Mouse (Mus musculus) lung, postnatal 0 days (tissue): ENCODE results near the gene Nup35. TPM values are rescaled to one million over a fixed set of nuclear protein-coding genes. Genes with fewer than 3 reads are reported as not detected.

Source experiments
- ATAC-seq: fragments of 200-750 bp; cut with Nextera tagmentation; 2 replicates; pipeline ENCODE4 v1.8.0; 2017; ENCODE audit warnings: moderate library complexity
- DNase-seq: peaks from one replicate; pipeline ENCODE4 v3.0.0-alpha.2; 2016; ENCODE audit warnings: low spot score
- H3K27ac ChIP-seq: fragments of 300-500 bp; sonication (generic); 2 replicates; pipeline ENCODE4 v1.5.1; 2014; ENCODE audit warnings: antibody characterized with exemption, mild to moderate bottlenecking, low read length, mixed read lengths
- H3K27me3 ChIP-seq: fragments of 300-500 bp; sonication (generic); replicated peaks from 2 replicates; pipeline ENCODE4 v1.6.1; 2014; ENCODE audit warnings: low read length, mixed read lengths; ENCODE audit not compliant: insufficient read depth
- H3K36me3 ChIP-seq: fragments of 300-500 bp; sonication (generic); 2 replicates; pipeline ENCODE4 v1.6.1; 2014; ENCODE audit warnings: low read length, mixed read lengths; ENCODE audit not compliant: insufficient read depth
- H3K4me1 ChIP-seq: fragments of 300-500 bp; sonication (generic); 2 replicates; pipeline ENCODE4 v1.6.1; 2014; ENCODE audit warnings: antibody characterized with exemption, low read depth, low read length, mixed read lengths; ENCODE audit not compliant: insufficient read depth
- H3K4me2 ChIP-seq: fragments of 300-500 bp; sonication (generic); replicated peaks from 2 replicates; pipeline ENCODE4 v1.6.1; 2014; ENCODE audit warnings: low read depth, mild to moderate bottlenecking, low read length, moderate library complexity, mixed read lengths
- H3K4me3 ChIP-seq: fragments of 300-500 bp; sonication (generic); 2 replicates; pipeline ENCODE4 v1.5.1; 2014; ENCODE audit warnings: low read depth, low read length
- H3K9ac ChIP-seq: fragments of 300-500 bp; sonication (generic); replicated peaks from 2 replicates; pipeline ENCODE4 v1.6.1; 2014; ENCODE audit warnings: low read depth, mild to moderate bottlenecking
- H3K9me3 ChIP-seq: fragments of 300-500 bp; sonication (generic); 2 replicates; pipeline ENCODE4 v1.6.1; 2016; ENCODE audit warnings: low read length, mixed read lengths
- CTCF ChIP-seq: IDR thresholded peaks from 2 replicates; pipeline ENCODE4 v1.5.1; 2016; ENCODE audit warnings: antibody characterized with exemption, mild to moderate bottlenecking
- EP300 ChIP-seq: IDR thresholded peaks from 2 replicates; pipeline ENCODE4 v1.6.1; 2016; ENCODE audit warnings: antibody characterized with exemption, mild to moderate bottlenecking, control low read depth
- WGBS: fragments of 180-500 bp; shearing (Covaris S2); extraction: QIAGEN DNeasy Blood & Tissue Kit; methylation state at CpG from one replicate; pipeline ENCODE4 v1.1.7; 2014; 5-methylcytosine and 5-hydroxymethylcytosine counted together
- polyA plus RNA-seq: library from polyadenylated mRNA; unstranded; fragments of >200 nt; fragmentation: Nextera tagmentation; extraction: Ambion mirVana; gene quantifications from 2 replicates; pipeline ENCODE4 v1.2.1, GENCODE M21; 2015

Gene Nup35
- polyA plus RNA-seq, 1 experiment from 2014 or later, result 18.0 TPM

DNA sequence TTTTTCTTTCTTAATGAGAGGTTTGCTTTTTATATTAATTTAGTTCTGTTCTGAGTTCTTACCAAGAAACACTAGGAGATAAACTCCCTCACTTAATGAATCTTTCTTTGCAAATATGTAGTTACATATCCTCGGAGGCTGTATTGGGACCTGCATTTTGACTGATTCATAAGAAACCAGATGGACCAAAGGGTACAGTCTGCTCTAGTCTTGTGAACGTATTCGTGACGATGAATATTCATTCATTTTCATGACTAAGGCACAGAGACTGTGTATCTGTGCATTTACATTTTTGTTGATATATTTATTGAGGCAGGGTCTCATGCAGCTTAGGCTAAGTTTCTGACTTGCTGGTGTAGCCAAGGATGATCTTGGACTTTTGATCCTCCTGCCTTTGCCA, 7.5 kb downstream of the Nup35 start:
- H3K4me2 ChIP-seq, result no peak overlapping the region
- H3K4me3 ChIP-seq, result no peak overlapping the region
- no peak for DNase-seq
- 95% methylated on average over 4 of the region's 4 CpGs for WGBS
- no peak for TF ChIP-seq EP300
- no peak for TF ChIP-seq CTCF
- ATAC-seq, result no peak
- no peak overlapping the region for H3K9ac ChIP-seq
- H3K9me3 ChIP-seq, result no peaks in the 10 kb centered on the region
- no peaks in the 10 kb centered on the region for H3K27me3 ChIP-seq
- H3K36me3 ChIP-seq, result peaks cover 6% of the 10 kb centered on the region; the same call in 1 of the 2 replicates
- no peak overlapping the region for H3K27ac ChIP-seq
- H3K4me1 ChIP-seq, result no peaks in the 10 kb centered on the region

DNA sequence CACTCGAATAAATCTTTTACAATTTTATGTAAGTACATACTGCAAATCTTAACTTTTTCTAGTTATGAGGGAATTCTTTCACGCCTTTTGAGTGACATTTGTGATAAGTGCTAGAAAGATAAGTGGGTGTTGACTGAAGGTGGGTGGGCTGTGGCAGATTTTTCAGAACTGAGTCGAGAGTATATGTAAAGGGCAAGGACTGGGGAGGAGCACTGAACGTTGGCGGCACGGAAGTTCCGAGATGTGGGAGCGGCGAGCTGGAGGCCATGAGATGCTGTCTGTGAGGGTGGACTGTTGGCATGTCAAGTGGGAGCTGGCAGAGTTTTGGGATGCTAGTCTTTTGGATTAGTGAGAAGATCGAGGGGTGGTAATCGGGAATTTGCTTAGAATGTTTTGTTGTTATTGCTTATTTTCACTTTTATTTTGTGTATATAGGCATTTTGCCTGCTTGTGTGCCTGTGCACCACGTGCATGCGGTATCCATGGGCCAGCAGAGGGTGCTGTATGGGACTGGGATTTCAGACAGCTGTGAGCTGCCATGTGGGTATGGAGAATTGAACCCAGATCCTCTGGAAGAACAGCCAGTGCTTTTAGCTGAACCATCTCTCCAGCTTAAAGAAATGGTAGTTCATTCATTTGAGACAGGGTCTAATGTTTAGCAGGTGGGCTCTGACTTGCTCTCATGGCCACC, 15.4 kb downstream of the Nup35 start:
- DNase-seq (no peak), ATAC-seq (no peak)
- H3K27me3 ChIP-seq, result no peaks in the 10 kb centered on the region
- 62% methylated on average over 13 of the region's 13 CpGs for WGBS
- H3K9ac ChIP-seq, result no peak overlapping the region
- H3K4me1 ChIP-seq, result no peaks in the 10 kb centered on the region
- H3K9me3 ChIP-seq, result no peaks in the 10 kb centered on the region
- TF ChIP-seq EP300 (no peak), CTCF (peak; percentile 28)
- no peak overlapping the region for H3K4me2 ChIP-seq
- H3K36me3 ChIP-seq, result no peaks in the 10 kb centered on the region
- H3K27ac ChIP-seq, result no peak overlapping the region
- H3K4me3 ChIP-seq, result no peak overlapping the region

DNA sequence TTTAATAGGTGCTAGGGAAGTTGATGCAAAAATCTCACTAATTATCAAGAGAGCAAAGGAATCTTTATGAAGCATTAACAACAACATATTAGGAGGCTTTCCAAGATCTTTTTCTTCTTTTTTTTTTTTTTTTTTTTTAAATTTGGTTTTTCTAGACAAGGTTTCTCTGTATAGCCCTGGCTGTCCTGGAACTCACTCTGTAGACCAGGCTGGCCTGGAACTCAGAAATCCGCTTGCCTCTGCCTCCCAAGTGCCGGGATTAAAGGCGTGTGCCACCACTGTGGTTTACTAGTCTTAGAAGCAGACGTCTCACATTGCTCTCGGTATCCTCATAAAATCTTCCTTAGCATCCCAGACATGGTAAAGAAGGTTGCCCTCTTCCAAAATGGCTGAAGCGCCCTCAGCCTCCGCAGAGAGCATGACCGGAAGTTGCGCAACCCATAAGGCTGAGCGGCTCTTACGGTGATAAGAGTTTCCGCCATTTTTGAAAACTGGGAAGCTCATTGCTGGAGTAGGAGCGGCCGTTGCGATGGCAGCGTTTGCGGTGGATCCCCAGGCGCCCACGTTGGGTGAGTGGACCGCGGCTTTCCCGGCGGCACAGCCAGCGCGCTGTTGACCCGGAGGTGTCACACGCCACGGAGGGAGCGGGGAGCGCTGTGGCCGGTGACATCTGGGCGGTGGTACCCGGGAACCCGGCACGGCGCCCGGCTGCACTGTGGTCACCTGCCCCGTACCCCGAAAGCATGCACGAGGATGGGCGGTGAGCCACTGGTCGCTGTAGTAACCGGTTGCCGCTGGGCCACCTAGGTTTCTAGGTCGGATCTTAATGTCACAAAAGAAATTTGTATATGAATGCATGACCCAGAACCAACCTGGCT, 21.6 kb downstream of the Nup35 start:
- ATAC-seq (peak; percentile 99), DNase-seq (peak; percentile 93)
- H3K27ac ChIP-seq, result peak overlapping the region; percentile 51; the same call in 1 of the 2 replicates
- H3K9me3 ChIP-seq, result no peaks in the 10 kb centered on the region
- H3K36me3 ChIP-seq, result 0 out of 2 replicates have a peak, but pooled peaks cover 4% of the 10 kb centered on the region
- H3K9ac ChIP-seq, result peak overlapping the region; percentile 58
- peak; percentile 21; the same call in 1 of the 2 replicates for TF ChIP-seq EP300
- no peak for TF ChIP-seq CTCF
- H3K4me3 ChIP-seq, result peak overlapping the region; percentile 83
- peak overlapping the region; percentile 79 for H3K4me2 ChIP-seq
- no peaks in the 10 kb centered on the region for H3K27me3 ChIP-seq
- H3K4me1 ChIP-seq, result no peaks in the 10 kb centered on the region
- 1% methylated on average over 45 of the region's 45 CpGs for WGBS

DNA sequence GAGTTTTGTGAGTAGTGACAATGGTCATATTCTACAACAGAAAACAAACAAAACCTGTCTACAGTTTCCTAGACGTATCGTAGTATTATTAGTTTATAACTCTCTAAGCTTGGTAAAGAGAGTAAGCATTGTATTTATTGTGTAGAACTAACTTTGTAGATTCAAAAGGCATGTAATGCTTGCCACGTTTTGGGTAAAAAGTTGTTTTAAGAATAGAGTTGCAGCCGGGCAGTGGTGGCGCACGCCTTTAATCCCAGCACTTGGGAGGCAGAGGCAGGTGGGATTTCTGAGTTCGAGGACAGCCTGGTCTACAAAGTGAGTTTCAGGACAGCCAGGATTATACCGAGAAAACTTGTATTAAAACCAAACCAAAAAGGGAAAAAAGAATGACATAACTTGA, 22.4 kb downstream of the Nup35 start:
- no peak for DNase-seq
- Histone ChIP-seq H3K9me3 (no peaks in the 10 kb centered on the region), H3K4me1 (no peaks in the 10 kb centered on the region), H3K4me2 (peak overlapping the region; percentile 79), H3K9ac (no peak overlapping the region), H3K27me3 (no peaks in the 10 kb centered on the region), H3K27ac (no peak overlapping the region), H3K4me3 (peak overlapping the region; percentile 83), H3K36me3 (0 out of 2 replicates have a peak, but pooled peaks cover 4% of the 10 kb centered on the region)
- 10% methylated on average over 8 of the region's 8 CpGs for WGBS
- TF ChIP-seq EP300 (no peak), CTCF (no peak)
- no peak for ATAC-seq

DNA sequence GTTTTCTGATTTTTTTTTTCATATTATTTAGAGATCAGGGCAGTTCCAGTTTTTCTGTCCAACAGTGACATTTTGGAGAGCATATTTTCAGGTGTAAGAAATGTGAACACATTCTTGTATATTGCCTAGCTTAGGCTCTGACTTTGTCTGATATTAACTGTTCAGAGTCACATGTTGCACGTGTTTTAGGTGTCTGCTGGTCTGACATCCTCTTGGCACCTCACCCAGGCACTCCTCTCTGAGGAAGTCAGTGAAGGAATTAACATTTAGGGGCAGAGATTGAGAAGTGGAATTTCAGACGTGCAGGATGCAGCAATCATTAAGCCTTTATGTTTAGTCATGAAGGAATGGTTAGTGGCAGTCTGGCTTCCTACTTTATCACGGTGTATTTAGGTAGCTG, 22.8 kb downstream of the Nup35 start:
- Histone ChIP-seq H3K9ac (no peak overlapping the region), H3K4me1 (no peaks in the 10 kb centered on the region), H3K4me2 (no peak overlapping the region), H3K9me3 (no peaks in the 10 kb centered on the region), H3K27me3 (no peaks in the 10 kb centered on the region), H3K36me3 (0 out of 2 replicates have a peak, but pooled peaks cover 4% of the 10 kb centered on the region), H3K4me3 (no peak overlapping the region), H3K27ac (no peak overlapping the region)
- TF ChIP-seq CTCF, result no peak
- TF ChIP-seq EP300, result no peak
- ATAC-seq, result no peak
- no peak for DNase-seq
- WGBS, result 17% methylated on average over 3 of the region's 3 CpGs

DNA sequence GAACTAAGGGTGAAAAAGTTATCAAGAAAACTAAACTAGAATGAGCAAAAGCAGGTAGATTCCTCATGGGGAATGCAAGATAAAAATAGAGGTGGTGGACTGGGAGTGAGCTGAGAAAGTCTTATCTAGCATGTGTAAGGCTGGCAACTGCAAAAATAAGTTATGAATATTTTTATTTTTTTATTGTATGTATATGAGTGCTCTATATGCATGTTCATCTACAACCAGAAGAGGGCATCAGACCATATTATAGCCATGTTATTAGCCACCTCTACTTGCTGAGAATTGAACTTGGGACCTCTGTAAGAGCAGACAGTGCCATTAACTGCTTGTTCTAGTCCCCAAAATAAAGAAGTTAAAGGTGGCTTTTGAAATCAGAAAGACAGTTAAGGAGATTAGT, 44.4 kb downstream of the Nup35 start:
- H3K27ac ChIP-seq, result no peak overlapping the region
- no peak overlapping the region for H3K4me3 ChIP-seq
- no peaks in the 10 kb centered on the region for H3K27me3 ChIP-seq
- H3K9me3 ChIP-seq, result no peaks in the 10 kb centered on the region
- no peaks in the 10 kb centered on the region for H3K4me1 ChIP-seq
- DNase-seq, result no peak
- no peak for ATAC-seq
- H3K4me2 ChIP-seq, result no peak overlapping the region
- TF ChIP-seq EP300, result no peak
- no peak for TF ChIP-seq CTCF
- peaks cover 4% of the 10 kb centered on the region; the same call in 1 of the 2 replicates for H3K36me3 ChIP-seq
- H3K9ac ChIP-seq, result no peak overlapping the region
